Mouse (Mus musculus) intestine, postnatal 0 days (tissue): ENCODE measurements around the gene Arhgef39. TPM values are rescaled to one million over a fixed set of nuclear protein-coding genes. Genes with fewer than 3 reads are reported as not detected.

Source experiments
- ATAC-seq: fragments of 200-750 bp; cut with Nextera tagmentation; 2 replicates; pipeline ENCODE4 v1.8.0; 2017; ENCODE audit warnings: mild to moderate bottlenecking, moderate TSS enrichment, moderate library complexity
- H3K27ac ChIP-seq: fragments of 300-500 bp; sonication (generic); 2 replicates; pipeline ENCODE4 v1.5.1; 2014; ENCODE audit warnings: mild to moderate bottlenecking, low read depth, low read length, moderate library complexity
- H3K27me3 ChIP-seq: fragments of 300-500 bp; sonication (generic); replicated peaks from 2 replicates; pipeline ENCODE4 v1.6.1; 2014; ENCODE audit warnings: low read length, mixed read lengths; ENCODE audit not compliant: control insufficient read depth, insufficient read depth
- H3K36me3 ChIP-seq: fragments of 300-500 bp; sonication (generic); 2 replicates; pipeline ENCODE4 v1.6.1; 2014; ENCODE audit warnings: mild to moderate bottlenecking, moderate library complexity; ENCODE audit not compliant: control insufficient read depth, insufficient read depth
- H3K4me1 ChIP-seq: fragments of 300-500 bp; sonication (generic); replicated peaks from 2 replicates; pipeline ENCODE4 v1.6.1; 2014; ENCODE audit warnings: antibody characterized with exemption, low read length, mixed read lengths; ENCODE audit not compliant: control insufficient read depth, insufficient read depth
- H3K4me2 ChIP-seq: fragments of 300-500 bp; sonication (generic); replicated peaks from 2 replicates; pipeline ENCODE4 v1.6.1; 2014; ENCODE audit warnings: low read depth, mild to moderate bottlenecking, moderate library complexity
- H3K4me3 ChIP-seq: fragments of 300-500 bp; sonication (generic); 2 replicates; pipeline ENCODE4 v1.5.1; 2014; ENCODE audit warnings: low read depth, low read length
- H3K9ac ChIP-seq: fragments of 300-500 bp; sonication (generic); 2 replicates; pipeline ENCODE4 v1.6.1; 2014; ENCODE audit warnings: mild to moderate bottlenecking, low read depth, low read length
- H3K9me3 ChIP-seq: fragments of 300-500 bp; sonication (generic); 2 replicates; pipeline ENCODE4 v1.6.1; 2016; ENCODE audit warnings: mixed run types; ENCODE audit not compliant: control insufficient read depth
- CTCF ChIP-seq: sonication (generic); IDR thresholded peaks from 2 replicates; pipeline ENCODE4 v1.5.1; 2016; ENCODE audit warnings: low read depth, mild to moderate bottlenecking, control low read depth, antibody characterized with exemption, moderate library complexity
- WGBS: fragments of 180-500 bp; shearing (Covaris S2); extraction: QIAGEN DNeasy Blood & Tissue Kit; methylation state at CpG from one replicate; pipeline ENCODE4 v1.1.7; 2014; 5-methylcytosine and 5-hydroxymethylcytosine counted together
- polyA plus RNA-seq: library from polyadenylated mRNA; unstranded; fragments of >200 nt; fragmentation: Nextera tagmentation; extraction: Ambion mirVana; gene quantifications from 2 replicates; pipeline ENCODE4 v1.2.1, GENCODE M21; 2015

The Arhgef39 gene
- polyA plus RNA-seq, 1 experiment from 2014 or later: 12.3 TPM

GRCm38 (mm10) chr4:43509109-43509508 is 9.6 kb upstream of the Arhgef39 start:
- H3K27ac ChIP-seq: peak overlapping the region; percentile 68
- TF ChIP-seq CTCF: no peak
- peak; percentile 22; the same call in 1 of the 2 replicates for ATAC-seq

DNA sequence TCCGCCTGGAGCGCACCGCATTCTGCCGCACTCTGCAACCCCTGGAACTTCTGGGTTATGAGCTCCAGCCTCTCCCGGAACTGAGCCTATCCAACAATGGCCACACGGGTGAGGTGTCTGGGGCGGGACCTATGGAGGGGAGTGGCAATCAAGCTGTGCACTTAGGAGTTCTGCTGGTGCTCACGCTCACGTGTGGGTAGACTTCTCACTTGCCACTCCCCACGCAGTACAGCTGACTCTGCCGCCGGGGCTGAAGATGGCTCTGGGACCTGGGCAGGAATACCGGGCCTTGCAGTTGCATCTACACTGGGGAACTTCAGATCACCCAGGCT is 9.1 kb upstream of the Arhgef39 start:
- ATAC-seq: peak; percentile 86
- Histone ChIP-seq H3K27ac (peak overlapping the region; percentile 68), H3K9me3 (no peaks in the 10 kb centered on the region), H3K4me2 (peak overlapping the region; percentile 70), H3K9ac (peak overlapping the region; percentile 47; the same call in 1 of the 2 replicates), H3K27me3 (no peaks in the 10 kb centered on the region), H3K4me3 (peak overlapping the region; percentile 43), H3K36me3 (no peaks in the 10 kb centered on the region; the same call in 1 of the 2 replicates), H3K4me1 (peaks cover 4% of the 10 kb centered on the region)
- peak; percentile 32 for TF ChIP-seq CTCF
- WGBS: 5% methylated on average over 13 of the region's 13 CpGs

More at GRCm38 (mm10) chr4:43509109-43509508, 9.6 kb upstream of the Arhgef39 start:
- Histone ChIP-seq H3K4me2 (peak overlapping the region; percentile 70), H3K4me1 (peaks cover 4% of the 10 kb centered on the region), H3K4me3 (peak overlapping the region; percentile 43), H3K36me3 (no peaks in the 10 kb centered on the region; the same call in 1 of the 2 replicates), H3K27me3 (no peaks in the 10 kb centered on the region), H3K9me3 (no peaks in the 10 kb centered on the region), H3K9ac (no peak overlapping the region)
- 27% methylated on average over 9 of the region's 9 CpGs for WGBS

- Histone ChIP-seq H3K4me1 (peaks cover 4% of the 10 kb centered on the region), H3K4me3 (peak overlapping the region; percentile 43), H3K27me3 (no peaks in the 10 kb centered on the region), H3K9ac (peak overlapping the region; percentile 47; the same call in 1 of the 2 replicates), H3K9me3 (no peaks in the 10 kb centered on the region), H3K36me3 (no peaks in the 10 kb centered on the region; the same call in 1 of the 2 replicates), H3K27ac (peak overlapping the region; percentile 68), H3K4me2 (peak overlapping the region; percentile 70)
- WGBS: 3% methylated on average over 21 of the region's 22 CpGs
- no peak for TF ChIP-seq CTCF
- ATAC-seq: peak; percentile 15; the same call in 1 of the 2 replicates
Measured at GRCm38 (mm10) chr4:43507938-43508665, 8.6 kb upstream of the Arhgef39 start.

GRCm38 (mm10) chr4:43506536-43507185 is 7.2 kb upstream of the Arhgef39 start, which contains the start of gene Car9:
Gene Car9, plus strand, starts transcription at chr4:43506966.
- WGBS: 43% methylated on average over 9 of the region's 9 CpGs
- Histone ChIP-seq H3K4me2 (peak within 1 kb of the TSS; percentile 70), H3K9me3 (no peaks in the 10 kb centered on the region), H3K9ac (no peak within 1 kb of the TSS), H3K27me3 (no peaks in the 10 kb centered on the region), H3K4me3 (peak within 1 kb of the TSS; percentile 43), H3K27ac (no peak within 1 kb of the TSS), H3K4me1 (peaks cover 4% of the 10 kb centered on the region), H3K36me3 (no peaks in the 10 kb centered on the region)
- no peak for ATAC-seq
- TF ChIP-seq CTCF: no peak

DNA sequence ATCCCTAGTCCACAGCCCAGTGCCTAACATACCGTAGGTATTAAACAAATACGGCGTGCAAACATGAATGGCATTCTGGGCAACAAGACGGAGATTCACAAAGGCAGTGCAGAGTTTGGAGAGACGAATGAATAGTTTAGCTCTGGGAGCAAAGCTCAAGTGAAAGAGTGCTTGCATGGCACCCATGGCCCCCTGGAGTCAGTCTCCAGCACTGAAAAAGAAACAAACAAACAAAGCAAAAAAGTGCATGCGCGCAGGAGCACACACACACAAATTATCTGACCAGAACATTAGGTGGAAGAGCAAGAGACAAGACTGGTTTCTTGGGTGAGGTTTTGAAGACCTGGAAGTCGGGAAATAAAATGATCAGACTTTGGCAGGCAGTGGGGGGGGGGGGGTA is 6.6 kb upstream of the Arhgef39 start:
- TF ChIP-seq CTCF: no peak
- Histone ChIP-seq H3K27ac (no peak overlapping the region), H3K4me3 (no peak overlapping the region), H3K36me3 (no peaks in the 10 kb centered on the region), H3K27me3 (no peaks in the 10 kb centered on the region), H3K9ac (no peak overlapping the region), H3K4me1 (peaks cover 4% of the 10 kb centered on the region), H3K4me2 (no peak overlapping the region), H3K9me3 (no peaks in the 10 kb centered on the region)
- WGBS: 76% methylated on average over 8 of the region's 8 CpGs
- ATAC-seq: no peak

DNA sequence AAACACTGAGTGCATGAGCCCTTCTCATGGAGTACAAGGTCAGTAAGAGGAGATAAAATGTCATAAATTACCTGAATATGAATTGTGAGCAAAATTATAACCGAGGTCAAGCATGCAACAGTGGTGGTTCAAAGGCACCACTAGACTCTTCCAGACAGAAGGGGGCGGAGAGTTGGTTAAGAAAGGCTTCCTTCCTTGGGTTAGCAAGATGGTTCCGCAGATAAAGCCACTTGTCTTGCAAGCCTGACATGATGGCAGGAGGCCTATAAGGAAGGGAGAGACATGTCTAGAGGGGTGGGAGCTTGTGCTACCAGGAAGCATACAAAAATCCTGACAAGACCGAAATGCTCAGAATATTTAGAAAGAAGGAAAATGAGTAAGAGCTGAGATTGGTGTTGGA is 4.8 kb upstream of the Arhgef39 start:
- Histone ChIP-seq H3K4me2 (no peak overlapping the region), H3K27me3 (no peaks in the 10 kb centered on the region), H3K4me1 (peaks cover 4% of the 10 kb centered on the region), H3K36me3 (no peaks in the 10 kb centered on the region), H3K9me3 (no peaks in the 10 kb centered on the region), H3K27ac (no peak overlapping the region), H3K4me3 (no peak overlapping the region), H3K9ac (no peak overlapping the region)
- ATAC-seq: no peak
- no peak for TF ChIP-seq CTCF
- WGBS: 50% methylated on average over 4 of the region's 4 CpGs
